Mouse (Mus musculus): ENCODE results near the gene Psmc3. TPM values are rescaled to one million over a fixed set of nuclear protein-coding genes. Genes with fewer than 3 reads are reported as not detected.
"Not testable (repeated sequence)": the region's sequence is repeated elsewhere in the genome, so short reads cannot be mapped to it uniquely, and the experiment has no call there.

Gene Psmc3
- polyA plus RNA-seq, 1 experiment, result 124 TPM

DNA sequence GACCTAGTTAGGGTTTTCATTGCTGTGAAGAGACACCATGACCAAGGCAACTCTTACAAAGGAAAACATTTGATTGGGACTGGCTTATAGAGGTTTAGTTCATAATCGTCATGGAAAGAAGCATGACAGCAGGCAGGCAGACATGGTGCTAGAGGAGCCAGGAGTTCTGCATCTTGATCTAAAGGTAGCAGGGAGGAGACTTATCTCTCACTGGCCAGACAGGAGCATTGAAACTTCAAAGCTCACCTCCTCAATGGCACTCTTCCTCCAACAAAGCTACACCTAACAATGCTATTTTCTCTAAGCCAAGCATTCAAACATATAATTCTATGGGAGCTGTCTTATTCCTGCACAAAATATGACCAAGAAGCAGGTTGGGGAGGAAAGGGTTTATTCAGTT is 27.3 kb upstream of the Psmc3 start:
- Histone ChIP-seq H3K4me1 (ENCODE audit: control insufficient read depth, insufficient read depth, low read length) (peaks cover 7% of the 10 kb centered on the region), H3K4me3 (ENCODE audit: insufficient read depth, low read length) (no peak overlapping the region), H3K27ac (ENCODE audit: insufficient read depth, low read depth, low read length) (no peak overlapping the region)
- no peak for TF ChIP-seq POLR2A (IDR thresholded peaks at IDR 0.05; ENCODE audit: borderline replicate concordance, low read depth, low read length)
- TF ChIP-seq CTCF (IDR thresholded peaks at IDR 0.05; ENCODE audit: low read depth, low read length), result no peak

- no peak overlapping the region for H3K4me3 ChIP-seq (ENCODE audit: insufficient read depth, low read length)
- no peak overlapping the region for H3K27ac ChIP-seq (ENCODE audit: insufficient read depth, low read depth, low read length)
- H3K4me1 ChIP-seq (ENCODE audit: control insufficient read depth, insufficient read depth, low read length), result peaks cover 7% of the 10 kb centered on the region
- TF ChIP-seq POLR2A (IDR thresholded peaks at IDR 0.05; ENCODE audit: borderline replicate concordance, low read depth, low read length) (no peak), CTCF (IDR thresholded peaks at IDR 0.05; ENCODE audit: low read depth, low read length) (no peak)
Measured at GRCm38 (mm10) chr2:91027391-91028214, 26.2 kb upstream of the Psmc3 start.

GRCm38 (mm10) chr2:91031216-91031615 is 22.6 kb upstream of the Psmc3 start:
- Histone ChIP-seq H3K27ac (ENCODE audit: insufficient read depth, low read depth, low read length) (no peak overlapping the region), H3K4me1 (ENCODE audit: control insufficient read depth, insufficient read depth, low read length) (peaks cover 6% of the 10 kb centered on the region), H3K4me3 (ENCODE audit: insufficient read depth, low read length) (no peak overlapping the region)
- TF ChIP-seq POLR2A (IDR thresholded peaks at IDR 0.05; ENCODE audit: borderline replicate concordance, low read depth, low read length) (no peak), CTCF (IDR thresholded peaks at IDR 0.05; ENCODE audit: low read depth, low read length) (no peak)

DNA sequence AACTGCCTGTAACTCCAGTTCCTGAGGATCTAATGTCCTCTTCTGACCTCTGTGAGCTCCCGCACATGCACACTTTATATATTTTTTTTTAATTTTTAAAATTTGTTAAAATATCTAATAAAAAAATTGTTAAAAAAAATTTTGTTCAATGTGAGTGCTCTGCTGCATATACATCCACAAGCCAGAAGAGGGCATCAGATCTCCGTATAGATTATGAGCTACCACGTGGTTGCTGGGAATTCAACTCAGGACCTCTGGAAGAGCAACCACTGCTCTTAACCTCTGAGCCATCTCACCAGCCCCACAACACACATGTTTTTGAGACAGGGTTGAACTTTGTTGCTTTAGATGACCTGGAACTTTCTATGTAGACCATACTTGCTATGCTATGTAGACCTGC is 20.8 kb upstream of the Psmc3 start:
- no peak overlapping the region for H3K4me3 ChIP-seq (ENCODE audit: insufficient read depth, low read length)
- TF ChIP-seq CTCF (IDR thresholded peaks at IDR 0.05; ENCODE audit: low read depth, low read length) (no peak), POLR2A (IDR thresholded peaks at IDR 0.05; ENCODE audit: borderline replicate concordance, low read depth, low read length) (no peak)
- no peaks in the 10 kb centered on the region for H3K4me1 ChIP-seq (ENCODE audit: control insufficient read depth, insufficient read depth, low read length)
- H3K27ac ChIP-seq (ENCODE audit: insufficient read depth, low read depth, low read length), result no peak overlapping the region

- TF ChIP-seq POLR2A (IDR thresholded peaks at IDR 0.05; ENCODE audit: borderline replicate concordance, low read depth, low read length) (no peak), CTCF (IDR thresholded peaks at IDR 0.05; ENCODE audit: low read depth, low read length) (no peak)
- H3K4me1 ChIP-seq (ENCODE audit: control insufficient read depth, insufficient read depth, low read length), result no peaks in the 10 kb centered on the region
- no peak within 1 kb of the TSS for H3K27ac ChIP-seq (ENCODE audit: insufficient read depth, low read depth, low read length)
- no peak within 1 kb of the TSS for H3K4me3 ChIP-seq (ENCODE audit: insufficient read depth, low read length)
Measured at GRCm38 (mm10) chr2:91035385-91035784, 18.4 kb upstream of the Psmc3 start, which contains the start of gene Rapsn. Rapsn (plus strand) TSS chr2:91035620.

- H3K4me3 ChIP-seq (ENCODE audit: insufficient read depth, low read length), result no peak overlapping the region
- H3K27ac ChIP-seq (ENCODE audit: insufficient read depth, low read depth, low read length), result no peak overlapping the region
- TF ChIP-seq POLR2A (IDR thresholded peaks at IDR 0.05; ENCODE audit: borderline replicate concordance, low read depth, low read length) (no peak), CTCF (IDR thresholded peaks at IDR 0.05; ENCODE audit: low read depth, low read length) (no peak)
- peaks cover 11% of the 10 kb centered on the region for H3K4me1 ChIP-seq (ENCODE audit: control insufficient read depth, insufficient read depth, low read length)
Measured at GRCm38 (mm10) chr2:91041786-91042185, 12.0 kb upstream of the Psmc3 start.

DNA sequence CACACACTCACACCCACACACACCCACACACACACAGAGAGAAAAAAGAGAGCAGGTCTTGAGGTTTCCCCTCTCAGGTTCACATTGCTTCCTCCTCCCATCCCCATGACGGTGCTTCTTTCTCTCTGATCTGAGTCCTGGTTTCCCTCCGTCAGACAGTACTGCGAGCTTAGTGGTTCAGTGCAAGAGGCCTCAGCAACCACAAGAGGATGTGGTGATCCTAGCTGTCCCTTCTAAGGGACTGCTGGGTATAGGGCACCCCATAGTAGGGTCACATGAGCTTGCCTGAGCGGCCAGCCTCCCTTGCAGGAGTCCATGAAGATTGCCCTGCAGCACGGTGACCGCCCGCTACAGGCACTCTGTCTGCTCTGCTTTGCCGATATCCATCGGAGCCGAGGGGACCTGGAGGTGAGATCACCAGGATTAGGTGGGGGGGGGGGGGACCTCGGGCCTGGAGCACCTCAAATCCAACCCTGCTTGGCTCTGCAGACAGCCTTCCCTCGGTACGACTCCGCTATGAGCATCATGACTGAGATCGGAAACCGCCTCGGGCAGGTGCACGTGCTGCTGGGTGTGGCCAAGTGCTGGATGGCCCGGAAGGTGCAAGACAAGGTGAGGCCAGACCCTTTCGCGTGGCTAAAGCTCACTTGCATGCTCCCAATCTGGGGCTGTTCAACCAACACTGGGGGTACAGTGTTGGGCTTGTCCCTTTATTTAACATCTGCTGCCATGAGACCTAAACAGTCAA is 11.0 kb upstream of the Psmc3 start:
- Histone ChIP-seq H3K4me1 (ENCODE audit: control insufficient read depth, insufficient read depth, low read length) (peaks cover 11% of the 10 kb centered on the region), H3K27ac (ENCODE audit: insufficient read depth, low read depth, low read length) (no peak overlapping the region), H3K4me3 (ENCODE audit: insufficient read depth, low read length) (no peak overlapping the region)
- no peak for TF ChIP-seq CTCF (IDR thresholded peaks at IDR 0.05; ENCODE audit: low read depth, low read length)
- TF ChIP-seq POLR2A (IDR thresholded peaks at IDR 0.05; ENCODE audit: borderline replicate concordance, low read depth, low read length), result no peak

DNA sequence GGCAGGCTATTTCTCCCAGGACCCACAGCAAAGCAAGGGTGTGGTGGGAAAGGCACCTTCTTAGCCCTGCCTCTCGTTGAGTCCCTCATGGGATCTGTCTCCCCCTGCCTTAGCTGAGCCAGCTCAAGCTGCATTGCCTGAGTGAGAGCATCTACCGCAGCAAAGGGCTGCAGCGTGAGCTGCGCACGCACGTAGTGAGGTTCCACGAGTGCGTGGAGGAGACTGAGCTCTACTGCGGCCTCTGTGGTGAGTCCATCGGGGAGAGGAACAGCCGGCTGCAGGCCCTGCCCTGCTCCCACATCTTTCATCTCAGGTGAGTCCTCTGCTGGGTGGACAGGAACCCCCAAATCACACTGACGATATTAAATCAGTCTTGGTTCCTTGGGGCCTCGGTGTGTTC is 9.1 kb upstream of the Psmc3 start:
- H3K27ac ChIP-seq (ENCODE audit: insufficient read depth, low read depth, low read length), result no peak overlapping the region
- no peak for TF ChIP-seq CTCF (IDR thresholded peaks at IDR 0.05; ENCODE audit: low read depth, low read length)
- no peak for TF ChIP-seq POLR2A (IDR thresholded peaks at IDR 0.05; ENCODE audit: borderline replicate concordance, low read depth, low read length)
- H3K4me1 ChIP-seq (ENCODE audit: control insufficient read depth, insufficient read depth, low read length), result peaks cover 11% of the 10 kb centered on the region
- H3K4me3 ChIP-seq (ENCODE audit: insufficient read depth, low read length), result no peak overlapping the region

DNA sequence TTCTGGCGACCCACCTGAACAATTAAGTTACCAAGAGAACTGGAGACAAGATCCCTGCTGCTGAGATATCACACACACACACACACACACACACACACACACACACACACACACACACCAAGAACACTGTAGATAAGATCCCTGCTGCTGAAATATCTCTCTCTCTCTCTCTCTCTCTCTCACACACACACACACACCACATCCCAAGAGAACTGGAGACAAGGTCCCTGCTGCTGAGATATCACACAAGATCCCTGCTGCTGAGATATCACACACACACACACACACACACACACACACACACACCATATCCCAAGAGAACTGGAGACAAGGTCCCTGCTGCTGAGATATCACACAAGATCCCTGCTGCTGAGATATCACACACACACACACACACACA is 8.0 kb upstream of the Psmc3 start:
- H3K4me1 ChIP-seq (ENCODE audit: control insufficient read depth, insufficient read depth, low read length), result peaks cover 11% of the 10 kb centered on the region
- not testable (repeated sequence) for H3K4me3 ChIP-seq (ENCODE audit: insufficient read depth, low read length); H3K27ac ChIP-seq (ENCODE audit: insufficient read depth, low read depth, low read length)

DNA sequence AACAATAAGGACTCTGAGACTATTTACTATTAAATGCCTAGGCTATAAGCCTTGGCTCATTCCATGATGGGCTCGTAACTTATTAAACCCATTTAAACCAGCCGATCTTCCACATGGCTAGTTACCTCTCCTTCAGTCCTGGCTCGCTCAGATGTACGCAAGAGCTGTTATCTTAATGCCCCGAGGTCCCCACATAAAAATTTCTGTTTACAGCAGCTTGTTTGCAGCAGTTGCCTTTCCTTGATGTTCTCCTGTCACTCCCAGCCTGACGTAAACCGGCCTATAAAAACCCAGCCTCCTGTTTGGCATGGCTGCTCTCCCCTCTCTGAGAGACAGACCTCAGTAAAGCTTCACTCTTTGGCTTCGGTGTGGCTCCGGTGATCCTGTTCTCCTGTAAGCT is 6.5 kb upstream of the Psmc3 start:
- no peak overlapping the region for H3K4me3 ChIP-seq (ENCODE audit: insufficient read depth, low read length)
- TF ChIP-seq CTCF (IDR thresholded peaks at IDR 0.05; ENCODE audit: low read depth, low read length), result no peak
- H3K4me1 ChIP-seq (ENCODE audit: control insufficient read depth, insufficient read depth, low read length), result peaks cover 13% of the 10 kb centered on the region
- no peak overlapping the region for H3K27ac ChIP-seq (ENCODE audit: insufficient read depth, low read depth, low read length)
